Mouse (Mus musculus) 416B (cell line): ENCODE measurements at regions not wholly inside any gene's neighbourhood (a gene's known extent, or its start where the extent isn't known, plus 50 kb on each side); places are given as distances from the start of the nearest gene placed in this dataset.

Experiments used
- DNase-seq: peaks from one replicate; pipeline ENCODE4 v3.0.0; 2011; ENCODE audit warnings: low read depth

DNA sequence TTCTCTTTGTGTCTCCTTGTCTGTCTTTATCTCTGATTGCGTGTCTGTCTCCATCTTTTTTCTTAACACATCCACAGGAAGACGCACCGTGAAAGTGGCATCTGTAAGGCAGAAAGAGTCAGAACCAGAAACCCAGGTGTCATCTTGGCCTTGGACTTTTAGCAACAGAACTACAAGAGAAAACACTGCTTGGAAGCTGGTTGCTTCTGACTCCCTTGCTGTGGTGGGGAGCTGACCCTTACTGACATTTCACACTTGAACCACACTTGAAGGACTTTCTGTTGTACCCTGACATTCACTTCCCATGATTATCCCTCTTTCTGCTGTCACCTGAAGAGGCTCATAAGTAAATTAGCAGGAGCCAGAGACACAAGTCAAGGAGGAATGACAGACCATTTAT is 180.6 kb downstream of the Irx2 start:
- no peak for DNase-seq

- no peak for DNase-seq
Observed at GRCm38 (mm10) chr13:72810626-72811025, 182.0 kb downstream of the Irx2 start.

GRCm38 (mm10) chr13:72814616-72815015 is 186.0 kb downstream of the Irx2 start:
- DNase-seq, result no peak

GRCm38 (mm10) chr13:72815236-72815932 is 186.8 kb downstream of the Irx2 start:
- DNase-seq, result no peak

DNA sequence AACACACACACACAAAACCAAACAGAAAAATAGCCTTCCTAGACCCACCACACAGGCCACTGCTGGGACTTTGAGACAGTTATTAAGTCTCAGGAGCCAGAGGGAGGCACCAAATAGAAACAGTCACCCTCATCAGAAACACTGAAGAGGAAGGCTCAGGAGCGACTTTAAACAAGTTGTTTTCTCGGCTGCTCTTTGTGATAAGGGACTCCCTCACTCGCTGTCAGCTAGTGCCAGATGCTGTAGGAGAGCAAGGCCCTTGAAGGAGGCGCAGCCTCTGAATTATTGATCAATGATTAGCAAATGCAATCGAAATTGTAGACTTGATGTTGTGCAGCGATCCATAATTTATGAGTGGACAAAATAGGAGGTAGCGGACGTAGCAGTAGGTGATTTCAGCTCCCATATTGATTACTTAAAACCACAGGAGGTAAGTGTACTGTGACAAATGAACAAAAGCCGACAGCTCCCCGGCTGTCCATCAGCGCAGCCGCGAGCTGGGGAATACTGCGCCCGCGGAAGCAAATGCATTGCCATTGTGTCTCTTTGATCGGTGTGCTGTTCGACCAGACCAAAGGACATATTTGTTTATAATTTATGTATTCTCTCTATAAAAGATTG is 187.4 kb downstream of the Irx2 start:
- no peak for DNase-seq

DNA sequence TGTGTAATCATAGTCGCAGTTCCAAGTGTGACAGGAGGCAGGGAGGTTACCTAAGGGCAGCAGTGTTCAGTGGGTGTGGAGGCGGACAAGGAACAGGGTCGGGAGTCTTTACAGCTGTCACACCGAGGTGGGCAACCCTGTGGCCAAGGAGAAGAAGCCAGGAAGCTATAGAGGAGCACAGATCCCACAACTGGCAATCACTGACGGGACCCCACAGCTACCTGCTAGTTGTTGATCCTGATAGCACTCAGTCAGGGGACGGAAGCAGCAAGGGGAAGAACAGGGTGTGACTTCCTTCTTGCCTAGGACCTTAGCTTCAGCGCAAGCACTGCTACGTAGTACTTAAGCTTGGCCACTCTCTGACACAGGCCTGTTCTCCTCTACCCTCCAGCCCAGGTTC is 188.2 kb downstream of the Irx2 start:
- DNase-seq, result no peak

DNA sequence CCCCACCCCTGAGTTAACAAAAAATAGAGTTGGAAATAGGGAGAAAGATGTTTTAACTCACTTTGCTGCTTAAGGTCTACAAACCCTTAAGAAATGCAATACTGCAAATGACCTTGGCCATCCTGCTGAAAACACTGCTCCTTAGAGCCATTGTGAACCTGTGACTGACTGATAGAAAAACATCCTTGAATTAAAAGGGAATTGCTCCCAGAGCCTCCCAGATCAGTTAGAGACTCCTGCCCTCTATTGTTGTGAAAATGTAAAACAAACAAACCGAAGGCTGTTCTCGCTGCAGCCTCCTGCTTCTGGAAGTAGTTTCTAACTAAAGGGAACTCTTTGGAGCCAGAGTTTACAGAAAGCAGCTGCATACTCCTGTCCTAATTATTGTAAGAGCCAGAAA is 188.9 kb downstream of the Irx2 start:
- DNase-seq, result no peak

DNA sequence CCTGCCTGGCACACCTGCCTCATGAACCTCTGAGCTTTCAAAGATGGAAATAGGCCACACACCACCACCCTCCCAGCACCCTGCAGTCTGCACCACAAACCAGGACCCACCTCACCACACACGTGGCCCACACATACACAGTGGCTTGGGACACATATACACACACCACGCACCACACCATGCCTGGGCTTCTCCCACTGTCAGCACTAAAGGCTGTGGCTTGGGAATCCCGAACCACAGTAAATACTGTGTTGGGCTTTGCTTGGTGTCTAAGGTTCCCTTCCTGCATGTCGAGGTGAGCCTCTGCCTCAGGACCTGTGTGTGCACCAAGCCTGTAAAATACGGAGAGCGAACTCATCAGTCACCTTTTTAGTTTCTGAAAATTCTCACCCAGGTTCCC is 189.3 kb downstream of the Irx2 start:
- DNase-seq, result no peak

GRCm38 (mm10) chr13:72826613-72827012 is 198.0 kb downstream of the Irx2 start:
- no peak for DNase-seq

- no peak for DNase-seq
Observed at GRCm38 (mm10) chr13:72829331-72829730, 200.7 kb downstream of the Irx2 start.

DNA sequence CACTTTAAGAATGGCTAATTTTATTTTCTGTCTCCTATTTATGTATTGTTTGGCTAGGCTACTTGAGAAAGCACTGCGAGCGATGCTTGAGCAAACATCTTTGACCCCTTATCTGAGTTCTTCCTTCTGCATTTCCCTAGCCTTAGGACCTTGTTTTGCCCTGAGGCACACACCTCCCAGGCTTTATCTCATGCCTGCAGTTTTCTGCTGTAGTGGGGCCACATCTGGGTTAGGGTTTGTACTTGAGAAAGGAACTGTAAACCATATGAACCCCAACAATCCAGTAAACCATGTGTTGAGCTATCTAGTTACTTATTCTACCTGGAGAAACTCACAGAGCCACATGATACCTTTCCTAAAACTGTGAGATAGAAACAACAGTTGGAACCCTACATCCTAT is 204.7 kb downstream of the Irx2 start:
- no peak for DNase-seq

GRCm38 (mm10) chr13:72837016-72837415 is 208.4 kb downstream of the Irx2 start:
- DNase-seq, result no peak

DNA sequence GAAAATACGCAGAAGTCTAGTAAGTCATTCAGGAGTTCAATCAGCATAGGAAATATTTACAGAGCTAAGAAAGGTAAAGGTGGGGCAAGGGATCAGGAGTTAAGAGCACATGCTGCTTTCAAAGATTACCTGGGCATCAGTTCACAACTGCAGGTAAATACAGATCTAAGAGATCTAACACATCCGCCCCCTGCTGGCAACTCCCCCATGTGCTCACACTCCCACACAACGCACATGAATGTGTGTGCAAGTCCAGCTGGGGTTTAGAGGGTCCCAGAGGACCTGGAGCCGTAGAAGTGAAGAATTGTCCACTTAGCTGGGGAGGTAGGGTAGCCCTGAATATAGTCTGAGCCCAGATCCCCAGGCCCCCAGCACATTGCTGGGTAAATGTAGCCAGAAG is 219.5 kb downstream of the Irx2 start:
- DNase-seq, result no peak

DNA sequence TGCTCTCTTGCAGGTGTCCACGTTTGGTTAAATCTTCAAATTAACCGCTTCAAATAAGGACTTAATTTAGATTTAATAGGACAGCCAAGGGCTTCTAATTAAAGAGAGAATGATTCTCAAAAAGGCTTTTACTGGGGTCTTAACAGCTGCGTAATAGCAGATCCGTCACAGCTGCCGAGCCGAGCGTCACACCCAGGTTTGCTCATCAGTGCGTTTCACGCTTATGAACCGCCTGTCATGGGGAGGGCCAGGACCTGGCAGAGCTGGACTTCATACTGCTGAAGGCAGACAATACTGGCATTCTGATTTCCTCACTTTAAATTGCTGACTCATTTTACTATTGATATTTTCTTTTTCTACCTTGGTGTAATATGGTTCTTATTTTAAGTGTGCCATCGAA is 221.2 kb downstream of the Irx2 start:
- DNase-seq, result no peak

- no peak for DNase-seq
Observed at GRCm38 (mm10) chr13:72852896-72853295, 224.3 kb downstream of the Irx2 start.

DNA sequence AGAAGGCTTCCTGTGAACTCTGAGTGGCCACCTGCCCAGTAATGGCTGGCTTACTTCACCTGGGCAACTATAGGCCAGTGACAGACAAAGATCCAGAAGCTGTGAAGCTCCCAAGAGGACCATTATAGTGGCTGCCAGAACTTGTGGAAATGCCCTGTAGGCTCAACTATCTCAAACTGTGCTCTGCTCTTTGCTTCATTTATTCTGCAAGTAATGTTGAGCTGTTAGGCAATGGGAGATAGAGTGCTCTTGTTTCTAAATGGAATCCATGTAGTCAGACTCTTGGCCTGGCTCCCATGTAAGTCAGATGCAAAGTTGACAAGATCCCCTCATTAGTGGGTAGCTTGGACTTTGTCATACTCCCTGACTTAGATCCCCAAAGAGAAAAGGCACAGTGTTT is 247.3 kb downstream of the Irx2 start:
- DNase-seq, result no peak

DNA sequence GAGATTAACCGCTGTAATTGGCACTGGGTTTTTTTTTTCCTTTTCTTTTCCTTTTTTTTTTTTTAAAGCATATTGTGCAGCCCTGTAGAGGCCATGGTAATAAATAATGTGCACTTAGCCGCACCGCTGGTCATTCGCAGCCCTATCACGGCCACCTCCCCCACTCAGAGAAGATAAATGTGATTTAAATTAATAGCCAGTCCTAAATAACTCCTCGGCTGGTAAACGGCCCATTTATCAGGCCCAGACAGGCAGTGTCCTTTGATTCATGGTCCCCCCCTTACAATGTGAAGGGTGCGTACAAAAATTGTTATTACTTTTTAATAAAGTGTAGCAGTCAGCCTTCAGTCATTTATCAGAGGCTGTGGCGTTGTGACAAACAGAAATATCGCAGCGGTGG is 266.4 kb downstream of the Irx2 start:
- DNase-seq, result no peak

GRCm38 (mm10) chr13:72902576-72902975 is 274.0 kb downstream of the Irx2 start:
- DNase-seq, result no peak

GRCm38 (mm10) chr13:72918895-72919294 is 290.3 kb downstream of the Irx2 start:
- DNase-seq, result no peak

DNA sequence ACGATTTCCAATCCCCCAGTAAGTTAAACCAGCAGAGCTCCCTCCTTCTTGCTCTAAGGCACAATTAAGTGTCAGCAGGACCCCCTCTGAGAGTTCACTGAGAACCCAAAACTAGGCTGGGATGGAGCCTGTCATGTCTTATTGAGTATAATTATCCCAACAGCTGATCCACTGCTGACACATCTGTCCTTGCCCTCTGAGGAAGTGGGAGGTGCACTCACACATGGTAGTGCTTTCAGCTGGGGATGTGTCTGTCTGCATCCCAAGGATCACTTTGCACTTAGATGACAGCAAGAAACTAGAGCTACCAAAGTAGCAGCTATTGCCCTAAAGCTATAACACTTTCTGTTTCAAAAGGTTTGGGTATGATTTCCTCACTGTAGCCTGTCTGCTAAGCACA is 291.7 kb downstream of the Irx2 start:
- no peak for DNase-seq

DNA sequence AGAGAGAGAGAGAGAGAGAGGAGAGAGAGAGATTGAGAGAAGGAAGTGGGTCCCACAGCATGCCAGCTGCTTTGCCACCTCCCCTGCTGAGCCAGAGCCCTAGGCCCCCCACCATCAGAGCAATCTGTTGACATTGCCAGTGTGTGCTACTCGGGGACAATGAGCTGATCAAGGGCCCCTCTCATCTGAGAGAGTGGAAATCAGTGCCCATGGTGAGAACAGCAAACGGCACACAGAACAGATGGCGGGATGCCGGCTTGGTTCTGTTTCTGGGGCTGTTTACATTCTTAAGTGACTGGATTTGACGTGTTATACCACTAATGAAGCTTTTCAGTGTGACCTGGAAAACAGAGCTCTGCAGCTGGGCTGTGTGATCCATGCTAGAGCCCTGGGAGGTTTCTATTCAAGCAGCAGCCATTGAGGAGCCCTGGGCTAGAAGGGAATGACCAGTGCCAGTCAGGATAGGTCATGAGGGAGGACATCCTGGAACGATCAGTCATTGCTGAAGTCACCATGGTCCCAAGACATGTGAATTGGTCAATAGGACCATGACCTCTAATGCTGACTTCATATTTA is 296.0 kb downstream of the Irx2 start:
- DNase-seq, result no peak

DNA sequence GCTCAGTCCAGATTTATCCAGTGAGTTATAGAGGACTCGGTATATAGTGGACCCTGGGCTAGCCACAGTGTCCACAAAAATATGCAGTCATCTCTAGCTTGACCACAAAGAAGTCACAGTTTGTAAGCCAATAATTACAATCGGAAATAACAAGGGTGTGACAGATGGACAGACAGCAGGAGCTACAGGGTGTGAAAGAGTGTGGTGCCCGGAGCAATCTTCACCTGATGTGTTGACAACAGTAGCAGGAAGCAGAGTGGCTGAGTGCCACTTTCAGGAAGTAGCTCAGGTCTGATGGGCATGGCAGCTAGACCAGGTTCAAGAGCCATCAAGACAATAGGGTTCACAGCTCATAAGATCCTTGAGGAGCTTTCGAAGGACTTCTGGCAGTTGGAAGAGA is 308.6 kb downstream of the Irx2 start:
- no peak for DNase-seq

GRCm38 (mm10) chr13:72938156-72938874 is 309.7 kb downstream of the Irx2 start:
- DNase-seq, result no peak
